Mouse (Mus musculus): Measurements from ENCODE around the gene Ric1. TPM values are rescaled to one million over a fixed set of nuclear protein-coding genes. Genes with fewer than 3 reads are reported as not detected.

Gene Ric1
- polyA plus RNA-seq, 1 experiment = not detected

DNA sequence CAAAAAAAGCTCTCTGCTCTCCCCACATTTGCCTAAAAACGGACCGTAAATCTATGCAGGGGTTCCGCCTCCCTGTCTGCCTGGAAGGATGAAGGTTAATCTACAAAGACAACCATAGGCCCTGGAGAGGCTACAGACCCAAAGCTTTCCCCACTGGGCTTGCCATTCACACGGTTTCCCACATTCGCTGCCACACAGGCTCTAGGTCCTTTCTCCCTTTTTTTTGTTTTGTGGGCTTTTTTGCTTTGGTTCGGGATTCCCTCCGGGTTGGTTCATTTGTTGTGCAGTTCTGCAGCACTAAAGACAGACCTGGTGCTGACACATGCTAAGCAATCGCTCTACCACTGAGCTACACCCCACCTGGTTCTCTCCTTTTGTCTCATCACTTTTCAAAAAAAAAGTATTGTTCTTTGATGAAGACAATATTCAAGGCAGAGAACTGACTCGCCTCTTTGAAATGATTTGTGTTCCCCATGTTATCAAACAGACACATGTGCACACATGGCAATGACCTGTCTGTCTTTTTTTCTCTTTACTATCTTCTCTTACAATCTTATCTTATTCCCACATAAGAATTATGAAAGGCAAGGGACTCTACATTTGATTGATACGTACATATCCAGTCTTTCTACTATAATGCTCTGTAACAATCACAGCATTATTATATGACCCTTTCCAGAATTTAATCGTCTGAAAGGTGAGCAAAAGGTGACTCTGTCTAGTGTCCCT lies 121.3 kb downstream of the Ric1 start:
- Histone ChIP-seq H3K4me1 (ENCODE audit: control insufficient read depth, insufficient read depth, low read length) (peaks cover 18% of the 10 kb centered on the region), H3K4me3 (ENCODE audit: insufficient read depth, low read depth, low read length) (no peak overlapping the region), H3K27ac (ENCODE audit: insufficient read depth, low read depth, low read length) (no peak overlapping the region)
- 72% methylated on average over 11 of the region's 11 CpGs for WGBS
- TF ChIP-seq CTCF (IDR thresholded peaks at IDR 0.05; ENCODE audit: insufficient read depth, low read depth, low read length) (no peak), POLR2A (IDR thresholded peaks at IDR 0.05; ENCODE audit: insufficient read depth, low read depth, low read length) (no peak)

DNA sequence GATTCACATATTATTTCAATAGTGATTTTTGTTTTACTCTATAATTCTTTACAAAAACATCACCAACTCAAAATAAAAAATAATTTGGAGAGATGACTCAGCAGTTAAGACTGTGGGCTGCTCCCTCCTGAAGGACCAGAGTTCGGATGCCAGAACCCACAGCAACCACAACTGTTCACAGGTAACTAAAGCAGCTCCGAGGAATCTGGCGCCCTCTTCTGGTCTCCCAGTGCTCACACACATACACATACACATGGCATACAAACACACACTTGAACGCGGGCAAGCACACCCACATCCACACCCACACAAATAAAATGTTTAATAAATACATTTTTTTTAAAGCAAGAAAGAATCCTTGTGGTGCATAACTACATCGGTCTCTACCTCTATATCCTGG lies 122.7 kb downstream of the Ric1 start:
- TF ChIP-seq CTCF (IDR thresholded peaks at IDR 0.05; ENCODE audit: insufficient read depth, low read depth, low read length) (no peak), POLR2A (IDR thresholded peaks at IDR 0.05; ENCODE audit: insufficient read depth, low read depth, low read length) (no peak)
- WGBS = over 99% methylated on average over 6 of the region's 6 CpGs

DNA sequence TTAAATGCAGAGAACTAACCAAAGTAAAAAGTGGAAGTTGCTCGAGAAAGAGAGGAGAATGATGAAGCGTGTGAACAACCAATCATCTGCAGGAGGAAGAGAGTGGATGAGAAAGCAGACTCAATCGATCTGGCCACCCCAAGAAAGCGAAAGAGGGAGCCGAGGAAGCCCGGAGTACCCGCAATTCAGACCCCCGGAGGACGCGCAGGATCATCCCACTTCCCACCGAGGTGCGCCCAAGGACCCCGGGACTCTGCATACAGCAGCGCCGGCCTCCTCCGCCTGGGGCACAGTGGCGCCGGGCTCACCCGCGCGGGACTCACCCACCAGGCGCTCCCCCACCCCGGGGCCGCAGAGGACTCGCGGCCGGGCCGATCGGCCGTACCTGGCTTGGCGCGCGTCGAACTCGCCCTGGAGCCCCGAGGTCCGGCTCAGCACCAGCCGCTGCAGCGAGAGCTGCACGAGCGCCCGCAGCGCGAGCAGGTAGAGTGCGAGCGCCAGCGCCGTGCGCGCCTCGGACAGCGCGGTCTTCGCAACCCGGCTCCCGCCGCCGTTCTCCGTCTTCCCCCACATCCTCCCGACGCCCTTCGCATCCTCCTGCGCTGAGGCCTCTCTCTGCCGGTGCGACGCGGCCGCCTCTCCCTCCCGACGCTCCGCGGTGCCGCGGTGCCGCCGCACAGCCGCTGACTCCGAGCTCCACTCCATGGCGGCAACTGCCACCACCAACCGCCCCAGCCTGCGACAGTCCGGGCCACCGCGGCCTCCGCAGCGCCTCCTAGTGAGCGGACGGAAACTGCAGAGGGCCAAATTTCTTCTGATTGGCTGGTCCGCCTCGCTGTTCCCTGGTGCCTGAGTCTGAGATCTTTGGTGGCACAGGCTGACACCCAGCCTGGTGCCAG lies 125.8 kb downstream of the Ric1 start, which contains the start of gene Ermp1:
TSS of gene Ermp1 (minus strand) at position 765 of the 899 bp plus-strand sequence.
- peak; percentile 89 for TF ChIP-seq POLR2A (IDR thresholded peaks at IDR 0.05; ENCODE audit: insufficient read depth, low read depth, low read length)
- peak; percentile 77 for TF ChIP-seq CTCF (IDR thresholded peaks at IDR 0.05; ENCODE audit: insufficient read depth, low read depth, low read length)
- Histone ChIP-seq H3K4me1 (ENCODE audit: control insufficient read depth, insufficient read depth, low read length) (peaks cover 5% of the 10 kb centered on the region; the same call in 1 of the 2 replicates), H3K4me3 (ENCODE audit: insufficient read depth, low read depth, low read length) (peak within 1 kb of the TSS; percentile 65), H3K27ac (ENCODE audit: insufficient read depth, low read depth, low read length) (peak within 1 kb of the TSS; percentile 83)
- WGBS = 1% methylated on average over 90 of the region's 90 CpGs

More for the DNA sequence above, 122.7 kb downstream of the Ric1 start:
- Histone ChIP-seq H3K27ac (ENCODE audit: insufficient read depth, low read depth, low read length) (no peak overlapping the region), H3K4me3 (ENCODE audit: insufficient read depth, low read depth, low read length) (no peak overlapping the region), H3K4me1 (ENCODE audit: control insufficient read depth, insufficient read depth, low read length) (peaks cover 18% of the 10 kb centered on the region)

DNA sequence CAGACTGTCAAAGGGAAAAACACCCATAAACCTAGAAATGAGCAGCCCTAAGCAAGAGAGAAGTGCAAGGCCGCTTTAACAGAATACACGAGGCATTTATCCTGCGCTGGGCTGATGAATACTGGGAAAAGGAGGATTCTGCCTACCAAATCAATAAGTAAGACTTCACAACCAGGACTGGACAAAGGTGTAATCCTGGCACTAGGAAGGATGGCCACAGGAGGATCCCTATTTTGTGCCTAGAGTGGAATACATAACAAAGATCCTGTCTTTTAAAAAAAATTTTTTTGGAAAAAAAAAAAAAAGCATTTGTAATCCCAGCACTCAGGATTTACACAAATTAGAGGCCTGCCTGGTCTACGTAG lies 126.5 kb downstream of the Ric1 start:
- WGBS = 19% methylated on average over 4 of the region's 4 CpGs
- H3K4me1 ChIP-seq (ENCODE audit: control insufficient read depth, insufficient read depth, low read length) = 0 out of 2 replicates have a peak, but pooled peaks cover 2% of the 10 kb centered on the region
- TF ChIP-seq POLR2A (IDR thresholded peaks at IDR 0.05; ENCODE audit: insufficient read depth, low read depth, low read length) (no peak), CTCF (IDR thresholded peaks at IDR 0.05; ENCODE audit: insufficient read depth, low read depth, low read length) (no peak)
- no peak overlapping the region for H3K4me3 ChIP-seq (ENCODE audit: insufficient read depth, low read depth, low read length)
- H3K27ac ChIP-seq (ENCODE audit: insufficient read depth, low read depth, low read length) = no peak overlapping the region

DNA sequence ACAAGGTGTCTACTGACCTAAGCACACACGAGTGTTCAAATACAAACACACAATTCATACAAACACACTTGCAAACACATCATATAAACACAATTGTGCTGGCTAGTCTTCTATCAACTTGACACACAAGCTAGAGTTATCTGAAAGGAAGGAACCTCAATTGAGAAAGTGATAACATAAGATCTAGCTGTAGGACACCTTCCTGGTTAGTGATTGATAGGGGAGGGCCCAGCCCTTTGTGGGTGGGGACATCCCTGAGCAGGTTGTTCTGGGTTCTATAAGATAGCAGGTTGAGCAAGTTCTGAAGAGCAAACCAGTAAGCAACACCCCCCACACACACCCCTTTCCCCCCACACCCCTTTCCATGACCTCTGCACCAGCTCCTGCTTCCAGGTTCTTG lies 127.6 kb downstream of the Ric1 start:
- TF ChIP-seq POLR2A (IDR thresholded peaks at IDR 0.05; ENCODE audit: insufficient read depth, low read depth, low read length) (no peak), CTCF (IDR thresholded peaks at IDR 0.05; ENCODE audit: insufficient read depth, low read depth, low read length) (no peak)
- Histone ChIP-seq H3K27ac (ENCODE audit: insufficient read depth, low read depth, low read length) (no peak overlapping the region), H3K4me1 (ENCODE audit: control insufficient read depth, insufficient read depth, low read length) (0 out of 2 replicates have a peak, but pooled peaks cover 2% of the 10 kb centered on the region), H3K4me3 (ENCODE audit: insufficient read depth, low read depth, low read length) (no peak overlapping the region)
- 93% methylated on average over 1 of the region's 1 CpGs for WGBS

DNA sequence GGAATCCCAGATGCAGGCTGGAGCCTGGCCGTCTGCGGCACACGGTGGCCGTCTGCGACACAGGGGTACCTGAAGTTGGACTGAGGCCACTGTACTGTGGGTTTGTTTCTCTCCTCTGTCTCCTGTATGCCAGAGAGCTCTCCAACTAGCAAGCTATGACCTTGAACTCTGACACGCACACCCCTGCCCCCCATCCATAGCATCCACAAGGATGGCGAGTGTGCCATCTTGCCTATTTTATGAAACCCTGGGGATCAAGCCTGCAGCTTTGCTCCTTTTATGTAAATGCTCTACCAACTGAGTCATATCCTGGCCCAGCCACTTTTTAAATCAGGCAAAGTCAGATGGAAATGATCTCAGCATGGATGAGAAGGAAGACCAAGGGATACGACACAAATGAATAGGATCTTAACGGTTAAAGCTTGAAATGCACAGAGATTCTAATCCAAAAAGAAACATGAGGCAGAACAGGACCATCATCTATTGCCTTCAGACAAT lies 131.7 kb downstream of the Ric1 start:
- no peaks in the 10 kb centered on the region for H3K4me1 ChIP-seq (ENCODE audit: control insufficient read depth, insufficient read depth, low read length)
- no peak overlapping the region for H3K4me3 ChIP-seq (ENCODE audit: insufficient read depth, low read depth, low read length)
- TF ChIP-seq CTCF (IDR thresholded peaks at IDR 0.05; ENCODE audit: insufficient read depth, low read depth, low read length) (no peak), POLR2A (IDR thresholded peaks at IDR 0.05; ENCODE audit: insufficient read depth, low read depth, low read length) (no peak)
- 89% methylated on average over 9 of the region's 9 CpGs for WGBS
- H3K27ac ChIP-seq (ENCODE audit: insufficient read depth, low read depth, low read length) = no peak overlapping the region

DNA sequence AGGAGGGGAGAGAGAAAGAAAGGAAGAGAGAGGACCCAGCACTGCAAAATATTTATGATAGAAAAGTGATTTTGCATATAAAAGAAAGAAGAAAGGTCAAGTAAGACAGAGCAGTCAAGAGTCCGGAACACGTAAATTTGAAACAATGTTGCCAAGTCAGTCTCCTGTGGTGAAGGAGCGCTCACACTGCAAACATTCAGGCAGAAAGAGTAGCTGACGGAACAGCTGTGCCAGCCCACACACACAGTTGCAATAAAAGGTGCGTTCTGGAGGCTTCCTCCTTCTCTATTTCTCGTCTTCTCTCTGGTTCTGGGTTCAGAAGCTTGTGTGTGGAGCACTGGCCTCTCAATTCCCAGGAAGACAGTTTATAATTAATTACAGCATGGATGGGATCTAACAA lies 133.1 kb downstream of the Ric1 start:
- Histone ChIP-seq H3K27ac (ENCODE audit: insufficient read depth, low read depth, low read length) (no peak overlapping the region), H3K4me3 (ENCODE audit: insufficient read depth, low read depth, low read length) (no peak overlapping the region), H3K4me1 (ENCODE audit: control insufficient read depth, insufficient read depth, low read length) (no peaks in the 10 kb centered on the region)
- WGBS = 34% methylated on average over 6 of the region's 6 CpGs
- TF ChIP-seq POLR2A (IDR thresholded peaks at IDR 0.05; ENCODE audit: insufficient read depth, low read depth, low read length) (no peak), CTCF (IDR thresholded peaks at IDR 0.05; ENCODE audit: insufficient read depth, low read depth, low read length) (no peak)

DNA sequence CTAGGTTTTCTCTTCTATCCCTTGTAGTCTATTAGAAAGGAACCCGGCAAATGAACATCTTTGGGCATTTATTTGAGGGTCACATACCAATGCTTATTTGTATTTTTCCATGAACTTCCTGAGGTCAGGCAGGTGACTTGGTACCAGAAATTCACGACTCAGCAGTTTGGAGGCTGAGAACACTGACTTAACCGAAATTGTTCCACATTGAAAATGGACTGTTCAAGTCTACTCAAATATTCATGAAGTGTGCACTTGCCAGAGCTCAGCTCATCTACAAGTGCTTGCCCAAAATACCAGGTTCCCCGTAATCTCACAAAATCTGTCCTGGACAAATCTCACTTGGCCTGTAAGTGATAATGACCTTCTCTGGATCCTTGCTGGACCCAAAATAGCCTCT lies 133.9 kb downstream of the Ric1 start:
- Histone ChIP-seq H3K27ac (ENCODE audit: insufficient read depth, low read depth, low read length) (no peak overlapping the region), H3K4me3 (ENCODE audit: insufficient read depth, low read depth, low read length) (no peak overlapping the region), H3K4me1 (ENCODE audit: control insufficient read depth, insufficient read depth, low read length) (no peaks in the 10 kb centered on the region)
- TF ChIP-seq POLR2A (IDR thresholded peaks at IDR 0.05; ENCODE audit: insufficient read depth, low read depth, low read length) = no peak
- TF ChIP-seq CTCF (IDR thresholded peaks at IDR 0.05; ENCODE audit: insufficient read depth, low read depth, low read length) = no peak
- WGBS = 69% methylated on average over 4 of the region's 4 CpGs

Other genes with a start within 250 kb of the Ric1 start
- gene Insl6, start 196.9 kb upstream of the Ric1 start, polyA plus RNA-seq (2012; ENCODE audit: insufficient read depth, insufficient read length, low replicate concordance, missing spikeins) = not detected in 2 replicates
- not detected in 2 replicates for gene Rln1, start 187.6 kb upstream of the Ric1 start, polyA plus RNA-seq (2012; ENCODE audit: insufficient read depth, insufficient read length, low replicate concordance, missing spikeins)
- not detected in 2 replicates for gene Plgrkt, start 154.9 kb upstream of the Ric1 start, polyA plus RNA-seq (2012; ENCODE audit: insufficient read depth, insufficient read length, low replicate concordance, missing spikeins)
- not detected in 2 replicates for gene Cd274, start 154.8 kb upstream of the Ric1 start, polyA plus RNA-seq (2012; ENCODE audit: insufficient read depth, insufficient read length, low replicate concordance, missing spikeins)
- gene Pdcd1lg2, start 111.4 kb upstream of the Ric1 start, polyA plus RNA-seq (2012; ENCODE audit: insufficient read depth, insufficient read length, low replicate concordance, missing spikeins) = not detected in 2 replicates
- not detected in 2 replicates for gene Ermp1, start 126.1 kb downstream of the Ric1 start, polyA plus RNA-seq (2012; ENCODE audit: insufficient read depth, insufficient read length, low replicate concordance, missing spikeins)
- not detected in 2 replicates for gene Mlana, start 175.5 kb downstream of the Ric1 start, polyA plus RNA-seq (2012; ENCODE audit: insufficient read depth, insufficient read length, low replicate concordance, missing spikeins)